Mouse (Mus musculus): Measurements from ENCODE around the gene H13. TPM values are rescaled to one million over a fixed set of nuclear protein-coding genes. Genes with fewer than 3 reads are reported as not detected.
"Not testable (repeated sequence)": the region's sequence is repeated elsewhere in the genome, so short reads cannot be mapped to it uniquely, and the experiment has no call there.

H13 gene
- polyA plus RNA-seq, 1 experiment from 2014 or later, result 45.2 TPM

DNA sequence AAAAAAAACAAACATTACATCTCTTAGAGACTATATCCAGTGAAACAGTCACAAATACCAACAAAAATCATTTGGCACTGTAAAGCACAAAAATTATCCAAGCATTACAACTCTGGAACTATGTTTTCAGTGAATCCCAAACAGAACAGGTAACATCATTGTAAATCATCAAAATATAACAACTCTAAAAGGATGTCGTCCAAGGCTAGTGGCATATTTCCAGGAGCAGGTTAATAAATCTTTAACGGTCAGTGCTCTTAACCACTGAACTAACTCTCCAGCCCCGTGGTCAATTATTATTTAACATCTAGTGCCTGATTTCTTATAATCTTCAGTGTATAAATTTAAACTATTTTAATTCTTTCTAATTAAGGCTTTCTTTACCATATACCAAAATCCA, 3.1 kb upstream of the H13 start:
- ATAC-seq (ENCODE audit: insufficient read depth); H3K9me3 ChIP-seq (replicated peaks); H3K4me3 ChIP-seq (replicated peaks); H3K27ac ChIP-seq (replicated peaks); H3K4me2 ChIP-seq; H3K27me3 ChIP-seq; H3K9ac ChIP-seq; H3K36me3 ChIP-seq (replicated peaks): not testable (repeated sequence)
- peaks cover 22% of the 10 kb centered on the region for H3K4me1 ChIP-seq (replicated peaks)
- 58% methylated on average over 3 of the region's 3 CpGs for WGBS (ENCODE audit: insufficient replicate concordance)

DNA sequence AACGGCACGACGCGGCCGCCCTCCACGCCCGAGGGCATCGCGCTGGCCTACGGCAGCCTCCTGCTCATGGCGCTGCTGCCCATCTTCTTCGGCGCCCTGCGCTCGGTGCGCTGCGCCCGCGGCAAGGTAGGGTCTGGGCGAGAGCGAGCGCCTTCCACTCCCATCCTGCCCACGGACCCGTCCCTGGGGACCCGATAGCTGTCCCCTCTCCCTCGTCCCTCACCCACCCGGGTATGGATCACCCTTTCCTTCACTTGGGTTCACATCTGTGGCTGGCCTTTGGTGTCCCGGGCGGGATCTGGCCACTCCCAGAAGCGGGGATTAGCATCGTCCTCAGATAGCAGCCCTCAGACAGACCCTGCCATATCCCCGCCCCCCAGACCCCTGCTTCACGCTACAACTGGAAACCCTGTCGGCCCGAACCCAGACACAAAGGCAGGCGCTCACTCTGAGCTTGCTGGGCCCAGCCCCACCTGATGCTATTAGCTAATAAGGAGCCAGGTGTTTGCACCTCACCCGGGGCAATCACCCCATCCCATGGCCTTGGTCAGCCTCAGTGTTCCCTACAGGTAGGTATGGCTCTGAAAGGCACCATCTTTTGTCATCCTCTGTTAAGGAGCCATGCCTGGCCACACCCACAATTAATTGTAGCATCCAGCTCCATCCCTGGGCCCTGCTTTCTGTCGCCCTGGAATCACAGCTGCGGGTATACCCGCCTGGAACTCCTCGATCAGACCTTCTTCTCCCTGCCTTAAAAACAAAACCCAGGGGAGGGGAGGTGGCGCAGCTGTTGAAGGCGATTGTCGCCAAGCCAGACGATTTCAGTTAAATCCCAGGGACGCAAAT, 601 bp downstream of the H13 start:
- 2% methylated on average over 46 of the region's 46 CpGs for WGBS (ENCODE audit: insufficient replicate concordance)
- H3K4me3 ChIP-seq (replicated peaks), result peak overlapping the region; percentile 90
- peaks cover 42% of the 10 kb centered on the region for H3K4me1 ChIP-seq (replicated peaks)
- peak overlapping the region; percentile 81 for H3K27ac ChIP-seq (replicated peaks)
- H3K9me3 ChIP-seq (replicated peaks), result no peaks in the 10 kb centered on the region
- peak overlapping the region; percentile 92 for H3K4me2 ChIP-seq
- peak; percentile 67 for ATAC-seq (ENCODE audit: insufficient read depth)
- H3K9ac ChIP-seq, result peak overlapping the region; percentile 74
- peaks cover 3% of the 10 kb centered on the region; the same call in 1 of the 2 replicates for H3K27me3 ChIP-seq
- peaks cover 6% of the 10 kb centered on the region; the same call in 1 of the 2 replicates for H3K36me3 ChIP-seq (replicated peaks)

DNA sequence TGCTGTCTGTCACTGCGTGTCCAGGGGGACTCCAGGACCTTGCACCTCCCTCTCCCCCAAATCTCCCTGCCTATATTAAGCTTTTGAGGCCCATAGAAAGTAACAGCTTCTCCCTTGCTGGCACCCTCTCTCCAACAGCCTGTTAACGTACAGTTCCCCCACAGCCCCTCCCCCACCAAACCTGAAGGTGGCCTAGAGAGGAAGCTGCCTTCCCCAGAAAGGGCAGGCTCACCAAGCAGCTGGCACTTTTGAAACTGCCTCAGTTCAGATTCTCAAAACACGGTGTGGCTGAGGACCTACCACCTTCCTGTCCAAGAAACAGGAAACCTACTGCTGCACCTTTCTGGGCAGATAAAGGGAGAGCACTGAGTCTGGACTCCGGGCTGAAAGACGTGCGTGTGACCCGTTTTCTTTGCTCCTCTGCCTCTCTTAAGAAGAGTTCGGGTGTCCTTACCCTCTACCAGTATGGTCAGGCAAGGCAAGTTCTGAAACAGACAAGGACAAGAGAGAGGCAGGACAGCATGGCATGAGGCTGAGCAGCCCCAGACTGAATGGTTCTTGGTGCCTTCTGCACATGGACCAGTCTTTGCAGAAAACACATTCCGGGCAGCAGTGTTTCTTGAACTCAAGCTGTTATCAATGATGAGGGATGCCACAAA, 1.9 kb downstream of the H13 start:
- H3K9me3 ChIP-seq (replicated peaks), result no peaks in the 10 kb centered on the region
- H3K27ac ChIP-seq (replicated peaks), result peak overlapping the region; percentile 52
- peak overlapping the region; percentile 74; the same call in 1 of the 2 replicates for H3K9ac ChIP-seq
- peaks cover 19% of the 10 kb centered on the region for H3K36me3 ChIP-seq (replicated peaks)
- peaks cover 3% of the 10 kb centered on the region; the same call in 1 of the 2 replicates for H3K27me3 ChIP-seq
- peaks cover 42% of the 10 kb centered on the region for H3K4me1 ChIP-seq (replicated peaks)
- ATAC-seq (ENCODE audit: insufficient read depth), result no peak
- peak overlapping the region; percentile 92 for H3K4me2 ChIP-seq
- 9% methylated on average over 9 of the region's 9 CpGs for WGBS (ENCODE audit: insufficient replicate concordance)
- peak overlapping the region; percentile 90 for H3K4me3 ChIP-seq (replicated peaks)

DNA sequence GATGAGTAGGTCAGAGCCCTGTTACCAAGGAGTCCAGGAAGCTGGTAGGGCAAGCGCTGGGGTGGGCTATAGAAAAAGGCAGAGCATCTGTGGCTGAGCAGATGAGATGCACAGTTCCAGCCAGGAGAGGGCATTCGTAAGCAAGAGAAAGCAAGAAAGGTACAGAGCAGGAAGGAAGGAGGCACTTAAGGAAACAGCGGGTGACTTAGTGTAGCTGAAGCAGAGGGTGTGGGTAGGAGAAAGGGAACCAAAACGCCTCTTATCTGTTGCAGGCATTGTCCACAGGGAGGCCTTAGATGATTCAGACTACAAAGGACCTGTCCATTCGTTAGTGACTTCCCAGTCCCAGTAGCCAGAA, 2.4 kb downstream of the H13 start:
- Histone ChIP-seq H3K4me3 (replicated peaks) (peak overlapping the region; percentile 90), H3K9ac (no peak overlapping the region), H3K9me3 (replicated peaks) (no peaks in the 10 kb centered on the region), H3K4me2 (peak overlapping the region; percentile 92), H3K36me3 (replicated peaks) (peaks cover 24% of the 10 kb centered on the region), H3K4me1 (replicated peaks) (peaks cover 42% of the 10 kb centered on the region), H3K27ac (replicated peaks) (peak overlapping the region; percentile 52), H3K27me3 (peaks cover 3% of the 10 kb centered on the region; the same call in 1 of the 2 replicates)
- WGBS (ENCODE audit: insufficient replicate concordance), result 8% methylated on average over 5 of the region's 5 CpGs
- peak; percentile 9; the same call in 1 of the 2 replicates for ATAC-seq (ENCODE audit: insufficient read depth)

DNA sequence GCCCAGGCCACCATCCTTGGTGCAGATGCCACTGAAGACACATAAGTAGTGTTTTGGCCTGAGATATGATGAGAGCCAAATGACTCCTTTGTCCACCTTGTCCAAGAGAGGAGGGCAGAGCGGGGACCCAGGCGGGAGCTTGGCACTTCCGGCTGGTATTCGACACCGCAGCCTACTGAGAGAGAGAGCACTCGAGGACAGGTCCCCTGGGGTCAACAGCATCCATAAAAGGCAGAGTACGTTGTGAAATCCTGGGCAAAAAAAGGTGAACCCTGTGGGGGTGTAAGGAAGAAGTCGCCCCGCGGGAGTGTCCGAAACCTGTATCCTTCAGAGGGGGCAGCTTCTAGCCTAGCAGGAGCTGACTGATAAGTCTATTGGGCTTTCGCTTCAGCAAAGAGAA, 2.9 kb downstream of the H13 start:
- WGBS (ENCODE audit: insufficient replicate concordance), result 72% methylated on average over 12 of the region's 12 CpGs
- ATAC-seq (ENCODE audit: insufficient read depth), result no peak
- Histone ChIP-seq H3K9ac (no peak overlapping the region), H3K27ac (replicated peaks) (no peak overlapping the region), H3K4me2 (peak overlapping the region; percentile 92), H3K36me3 (replicated peaks) (peaks cover 29% of the 10 kb centered on the region), H3K4me3 (replicated peaks) (peak overlapping the region; percentile 90; the same call in 1 of the 2 replicates), H3K4me1 (replicated peaks) (peaks cover 42% of the 10 kb centered on the region), H3K9me3 (replicated peaks) (no peaks in the 10 kb centered on the region), H3K27me3 (peaks cover 3% of the 10 kb centered on the region; the same call in 1 of the 2 replicates)

DNA sequence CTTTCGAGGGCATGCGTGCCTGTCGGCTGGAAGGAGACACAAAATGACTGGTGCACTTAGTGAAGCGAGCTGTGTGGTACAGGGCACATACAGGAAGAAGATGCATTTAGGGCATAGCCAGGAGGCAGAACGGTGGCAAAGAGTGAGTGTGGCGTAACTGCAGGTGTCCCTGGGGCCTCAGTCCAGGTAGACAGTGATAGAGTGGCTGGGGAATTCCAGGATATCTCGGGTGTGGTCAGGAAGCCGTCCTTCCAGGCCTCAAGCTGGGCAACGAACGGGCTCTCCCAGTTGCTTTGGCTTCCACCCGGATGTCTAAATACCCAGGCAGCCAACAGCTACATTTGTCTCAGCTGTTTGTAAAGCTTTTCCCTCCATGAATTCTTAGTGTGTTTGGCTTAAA, 4.9 kb downstream of the H13 start:
- Histone ChIP-seq H3K4me3 (replicated peaks) (no peak overlapping the region), H3K9ac (no peak overlapping the region), H3K27ac (replicated peaks) (no peak overlapping the region), H3K27me3 (no peaks in the 10 kb centered on the region), H3K4me1 (replicated peaks) (peaks cover 39% of the 10 kb centered on the region), H3K4me2 (no peak overlapping the region), H3K9me3 (replicated peaks) (no peaks in the 10 kb centered on the region), H3K36me3 (replicated peaks) (peaks cover 47% of the 10 kb centered on the region)
- no peak for ATAC-seq (ENCODE audit: insufficient read depth)
- WGBS (ENCODE audit: insufficient replicate concordance), result 69% methylated on average over 11 of the region's 11 CpGs

DNA sequence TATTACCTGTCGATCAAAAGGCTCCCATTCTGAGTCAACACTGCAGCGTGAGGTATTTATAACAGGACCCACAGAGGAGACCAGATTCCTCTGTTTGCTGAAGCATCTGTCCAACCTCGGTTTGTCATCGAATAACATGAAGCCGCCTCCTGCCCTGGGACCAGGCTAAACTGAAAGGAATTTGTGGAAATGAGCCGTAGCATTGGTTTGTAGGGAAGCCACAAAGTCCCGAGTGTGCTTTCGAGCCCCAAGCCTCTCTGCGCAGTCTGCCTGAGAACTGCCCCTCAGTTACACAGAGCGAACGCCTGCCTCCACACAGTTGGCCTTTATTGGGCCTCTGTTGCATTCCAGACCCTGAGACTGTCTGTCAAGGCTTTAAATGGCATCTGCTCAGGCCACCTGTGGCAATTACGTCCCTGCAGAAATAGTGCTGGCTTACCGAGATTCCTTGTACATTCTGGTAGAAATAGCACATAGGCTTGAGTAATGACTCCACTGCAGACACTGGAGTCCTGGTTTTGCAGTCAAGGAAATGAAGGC, 6.1 kb downstream of the H13 start:
- no peak for ATAC-seq (ENCODE audit: insufficient read depth)
- Histone ChIP-seq H3K4me3 (replicated peaks) (no peak overlapping the region), H3K36me3 (replicated peaks) (peaks cover 59% of the 10 kb centered on the region), H3K27ac (replicated peaks) (no peak overlapping the region), H3K9ac (no peak overlapping the region), H3K27me3 (no peaks in the 10 kb centered on the region), H3K9me3 (replicated peaks) (no peaks in the 10 kb centered on the region), H3K4me1 (replicated peaks) (peaks cover 29% of the 10 kb centered on the region), H3K4me2 (no peak overlapping the region)
- WGBS (ENCODE audit: insufficient replicate concordance), result 74% methylated on average over 13 of the region's 13 CpGs

DNA sequence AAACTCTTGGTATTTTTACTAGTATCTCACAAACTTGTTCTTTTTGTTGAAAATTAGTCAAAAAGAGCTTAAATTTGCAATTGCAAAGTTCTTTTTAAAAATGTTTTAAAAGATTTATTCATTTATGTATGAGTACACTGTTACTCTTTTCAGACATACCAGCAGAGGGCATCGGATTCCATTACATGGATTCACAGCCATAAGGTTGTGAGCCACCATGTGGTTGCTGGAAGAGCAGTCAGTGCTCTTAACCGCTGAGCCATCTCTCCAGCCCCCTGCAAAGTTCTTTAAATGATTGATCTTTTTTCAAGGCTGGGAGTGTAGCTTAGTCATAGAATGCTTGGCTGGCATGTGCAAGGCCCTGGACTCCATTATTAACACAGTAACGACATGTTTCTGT, 9.0 kb downstream of the H13 start:
- Histone ChIP-seq H3K36me3 (replicated peaks) (peaks cover 88% of the 10 kb centered on the region), H3K27me3 (no peaks in the 10 kb centered on the region), H3K9me3 (replicated peaks) (no peaks in the 10 kb centered on the region), H3K9ac (no peak overlapping the region), H3K27ac (replicated peaks) (no peak overlapping the region), H3K4me1 (replicated peaks) (no peaks in the 10 kb centered on the region; the same call in 1 of the 2 replicates), H3K4me2 (no peak overlapping the region), H3K4me3 (replicated peaks) (no peak overlapping the region)
- ATAC-seq (ENCODE audit: insufficient read depth), result no peak
- 63% methylated on average over 3 of the region's 3 CpGs for WGBS (ENCODE audit: insufficient replicate concordance)

DNA sequence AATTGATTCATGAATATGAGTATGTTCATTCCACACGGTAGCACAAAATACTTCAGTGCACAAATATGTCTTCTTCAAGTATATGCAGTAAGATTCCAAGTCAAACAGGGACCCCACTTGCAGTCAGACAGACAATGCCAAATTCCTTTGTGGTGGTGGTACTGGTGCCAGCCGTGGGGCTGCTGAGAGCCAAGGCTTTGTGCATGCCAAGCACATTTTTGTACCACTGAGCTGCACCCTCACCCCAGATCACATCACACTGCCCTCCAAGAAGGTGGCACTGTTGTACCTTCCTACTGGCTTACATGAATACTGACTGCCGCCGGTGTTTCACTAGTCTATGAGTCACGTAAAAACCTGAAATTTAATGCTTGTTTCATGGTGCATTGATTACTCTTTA, 9.7 kb downstream of the H13 start:
- H3K36me3 ChIP-seq (replicated peaks), result peaks cover 94% of the 10 kb centered on the region
- no peak for ATAC-seq (ENCODE audit: insufficient read depth)

DNA sequence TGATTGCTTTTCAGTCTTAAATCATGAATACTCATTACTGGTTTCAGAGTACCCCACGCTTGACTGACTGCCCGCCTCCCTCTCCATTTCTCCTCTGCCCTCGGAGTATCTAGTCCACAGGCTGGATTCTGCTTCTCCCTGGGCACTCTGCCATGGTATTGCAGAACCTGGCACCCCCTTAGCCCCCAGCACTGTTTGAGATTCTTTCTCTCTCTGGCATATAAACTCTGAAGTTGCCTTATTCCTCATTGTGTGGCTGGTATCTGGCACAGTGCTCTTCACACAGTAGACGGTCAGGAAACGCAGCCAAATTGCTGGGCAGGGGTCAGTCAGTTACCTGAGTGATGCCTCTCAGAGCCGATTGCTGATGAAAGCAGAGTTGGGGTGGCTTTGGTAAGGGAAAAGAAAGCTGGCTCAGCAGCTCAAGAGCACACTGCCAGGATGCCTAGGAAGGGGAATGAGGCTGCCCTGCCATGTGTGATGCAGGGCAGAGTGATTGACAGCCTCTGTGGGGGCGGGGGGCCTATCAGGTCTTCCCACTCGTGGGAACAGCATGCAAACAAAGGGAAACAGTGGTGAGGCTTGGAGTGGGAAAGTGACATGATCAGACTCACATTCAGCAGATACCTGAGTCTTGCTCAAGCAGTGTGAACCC, 10.6 kb downstream of the H13 start:
- Histone ChIP-seq H3K4me1 (replicated peaks) (no peaks in the 10 kb centered on the region; the same call in 1 of the 2 replicates), H3K27ac (replicated peaks) (no peak overlapping the region), H3K4me3 (replicated peaks) (no peak overlapping the region), H3K9ac (no peak overlapping the region), H3K27me3 (no peaks in the 10 kb centered on the region), H3K4me2 (no peak overlapping the region), H3K36me3 (replicated peaks) (peaks cover 97% of the 10 kb centered on the region), H3K9me3 (replicated peaks) (no peaks in the 10 kb centered on the region)
- no peak for ATAC-seq (ENCODE audit: insufficient read depth)
- 78% methylated on average over 8 of the region's 8 CpGs for WGBS (ENCODE audit: insufficient replicate concordance)

More for the DNA sequence above, 9.7 kb downstream of the H13 start:
- H3K9ac ChIP-seq, result no peak overlapping the region
- H3K9me3 ChIP-seq (replicated peaks), result no peaks in the 10 kb centered on the region
- WGBS (ENCODE audit: insufficient replicate concordance), result 82% methylated on average over 5 of the region's 5 CpGs
- no peak overlapping the region for H3K4me2 ChIP-seq
- H3K4me1 ChIP-seq (replicated peaks), result no peaks in the 10 kb centered on the region; the same call in 1 of the 2 replicates
- H3K4me3 ChIP-seq (replicated peaks), result no peak overlapping the region
- H3K27me3 ChIP-seq, result no peaks in the 10 kb centered on the region
- H3K27ac ChIP-seq (replicated peaks), result no peak overlapping the region

DNA sequence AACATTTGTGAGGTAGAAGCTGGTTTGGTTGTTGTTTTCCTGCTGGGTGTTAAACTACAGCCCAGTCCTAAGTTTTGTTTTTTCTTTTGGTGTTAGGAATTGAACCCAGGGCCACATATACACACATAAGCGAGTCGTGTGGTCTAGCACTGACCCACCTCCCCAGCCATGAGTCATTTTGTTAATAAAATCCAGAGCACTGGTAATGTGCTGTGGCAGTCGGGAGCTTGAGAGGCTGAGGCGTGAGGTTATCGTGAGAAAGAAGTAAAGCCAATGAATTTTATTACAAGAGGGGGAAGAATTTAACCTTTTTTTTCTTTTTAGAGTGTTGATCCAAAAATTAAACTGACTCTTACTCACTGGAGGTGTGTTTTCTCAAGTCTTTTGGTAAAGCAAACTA, 13.8 kb downstream of the H13 start:
- Histone ChIP-seq H3K36me3 (replicated peaks) (peaks cover 97% of the 10 kb centered on the region), H3K4me3 (replicated peaks) (no peak overlapping the region)
- WGBS (ENCODE audit: insufficient replicate concordance), result 82% methylated on average over 5 of the region's 5 CpGs

More for the DNA sequence above, 13.8 kb downstream of the H13 start:
- Histone ChIP-seq H3K9me3 (replicated peaks) (no peaks in the 10 kb centered on the region), H3K4me1 (replicated peaks) (peaks cover 13% of the 10 kb centered on the region), H3K4me2 (no peak overlapping the region), H3K9ac (no peak overlapping the region), H3K27me3 (no peaks in the 10 kb centered on the region), H3K27ac (replicated peaks) (no peak overlapping the region)
- no peak for ATAC-seq (ENCODE audit: insufficient read depth)

All from liver, embryonic 15.5 days (tissue).